21 mouse cellular contexts compared by ENCODE assay signal in the genomic region with DNA sequence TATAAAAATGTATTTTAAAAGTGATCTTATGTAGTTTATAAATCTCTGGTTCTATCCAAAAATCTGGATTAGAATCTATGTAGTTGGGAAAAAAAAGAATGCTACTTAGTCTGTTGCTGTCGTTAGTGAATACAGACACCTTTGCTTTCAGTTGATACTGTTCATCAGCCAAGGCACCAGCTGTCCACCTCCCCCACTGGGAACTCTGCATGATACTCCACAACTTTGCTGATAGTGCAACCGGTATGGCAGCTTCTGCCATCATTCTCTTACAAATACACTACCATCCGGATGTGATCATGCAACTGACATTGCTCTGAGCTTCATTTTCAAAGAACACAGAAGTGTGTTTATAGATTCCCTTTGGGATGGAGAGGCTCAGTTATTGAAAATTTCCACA. TPM values are rescaled to one million over a fixed set of nuclear protein-coding genes. Genes with fewer than 3 reads are reported as not detected.
"Had no signal": no experiment of that assay in that cellular context is flagged by ENCODE, and none has a peak within 500 bp of the region (broad histone marks: within the 10 kb centered on the region; RNA-seq: fewer than 3 reads in every experiment).

No protein-coding gene starts in this region.

- H3K9ac ChIP-seq: limb, embryonic 12.5 days; liver, embryonic 13.5 days; liver, postnatal 0 days; midbrain, embryonic 15.5 days; neural tube, embryonic 12.5 days had no signal

- H3K4me2 ChIP-seq: limb, embryonic 12.5 days; liver, embryonic 13.5 days; midbrain, embryonic 11.5 days; midbrain, embryonic 15.5 days; neural tube, embryonic 12.5 days had no signal

- H3K4me3 ChIP-seq: left cerebral cortex, adult 2 months; limb, embryonic 12.5 days; liver, embryonic 13.5 days; midbrain, embryonic 15.5 days; neural tube, embryonic 12.5 days had no signal

- ATAC-seq: liver, postnatal 0 days; midbrain, embryonic 15.5 days had no signal

- H3K27me3 ChIP-seq: limb, embryonic 12.5 days; liver, embryonic 13.5 days; midbrain, embryonic 15.5 days; neural tube, embryonic 12.5 days had no signal

- DNase-seq: kidney, adult 11 months; kidney, postnatal 10 days; kidney, postnatal 4 days; liver; liver, embryonic 13.5 days; liver, postnatal 0 days; lung, postnatal 4 days; right cerebral cortex, postnatal 14 days; thymus, postnatal 36 days had no signal

- H3K36me3 ChIP-seq: limb, embryonic 12.5 days; liver, embryonic 13.5 days; midbrain, embryonic 15.5 days; neural tube, embryonic 12.5 days had no signal

- H3K27ac ChIP-seq: left cerebral cortex, adult 2 months; limb, embryonic 12.5 days; liver, embryonic 13.5 days; midbrain, embryonic 15.5 days; neural tube, embryonic 12.5 days had no signal

- H3K9me3 ChIP-seq: limb, embryonic 12.5 days; liver, embryonic 13.5 days; midbrain, embryonic 15.5 days; neural tube, embryonic 12.5 days had no signal

- H3K4me1 ChIP-seq: limb, embryonic 12.5 days; liver, embryonic 13.5 days; midbrain, embryonic 15.5 days; neural tube, embryonic 12.5 days had no signal

RNA-seq across cellular contexts. Expression of gene 4933412E24Rik, which starts 4.8 kb away (rescaled TPM):
- total RNA-seq: left cerebral cortex, adult 2 months; left cerebral cortex, postnatal 14 days; megakaryocyte, adult 5-6 weeks; monocyte, adult 5-6 weeks had no signal
- polyA plus RNA-seq: kidney, embryonic 14.5 days; limb, embryonic 12.5 days; liver, embryonic 13.5 days; liver, postnatal 0 days; lung, embryonic 16.5 days; midbrain, embryonic 11.5 days; midbrain, embryonic 15.5 days; neural tube, embryonic 12.5 days; stomach, embryonic 16.5 days; thymus, postnatal 0 days had no signal
